Mouse (Mus musculus) neural tube, embryonic 15.5 days (tissue): Measurements from ENCODE around the gene Pctp. TPM values are rescaled to one million over a fixed set of nuclear protein-coding genes. Genes with fewer than 3 reads are reported as not detected.

ENCODE experiments used
- ATAC-seq: fragments of 200-750 bp; cut with Nextera tagmentation; 2 replicates; pipeline ENCODE4 v1.8.0; 2017; ENCODE audit warnings: mild to moderate bottlenecking, moderate TSS enrichment, moderate library complexity; ENCODE audit not compliant: low FRiP score
- H3K27ac ChIP-seq: fragments of 300-500 bp; sonication (generic); replicated peaks from 2 replicates; pipeline ENCODE4 v1.5.1; 2015; ENCODE audit warnings: mild to moderate bottlenecking, inconsistent platforms
- H3K27me3 ChIP-seq: fragments of 300-500 bp; sonication (generic); replicated peaks from 2 replicates; pipeline ENCODE4 v1.6.1; 2015; ENCODE audit warnings: inconsistent platforms
- H3K36me3 ChIP-seq: fragments of 300-500 bp; sonication (generic); 2 replicates; pipeline ENCODE4 v1.6.1; 2015; ENCODE audit warnings: inconsistent platforms
- H3K4me1 ChIP-seq: fragments of 300-500 bp; sonication (generic); 2 replicates; pipeline ENCODE4 v1.6.1; 2015; ENCODE audit warnings: inconsistent platforms
- H3K4me2 ChIP-seq: fragments of 300-500 bp; sonication (generic); 2 replicates; pipeline ENCODE4 v1.6.1; 2015; ENCODE audit warnings: inconsistent platforms, mild to moderate bottlenecking, moderate library complexity
- H3K4me3 ChIP-seq: fragments of 300-500 bp; sonication (generic); replicated peaks from 2 replicates; pipeline ENCODE4 v1.5.1; 2015; ENCODE audit warnings: mild to moderate bottlenecking, inconsistent platforms
- H3K9ac ChIP-seq: fragments of 300-500 bp; sonication (generic); replicated peaks from 2 replicates; pipeline ENCODE4 v1.6.1; 2015; ENCODE audit warnings: mild to moderate bottlenecking, inconsistent platforms
- H3K9me3 ChIP-seq: fragments of 300-500 bp; sonication (generic); replicated peaks from 2 replicates; pipeline ENCODE4 v1.6.1; 2016; ENCODE audit warnings: inconsistent platforms
- WGBS: fragments of 180-500 bp; shearing (Covaris S2); methylation state at CpG from one replicate; pipeline ENCODE4 v1.1.7; 2015; ENCODE audit warnings: mixed read lengths; 5-methylcytosine and 5-hydroxymethylcytosine counted together
- polyA plus RNA-seq: library from polyadenylated mRNA; unstranded; fragments of >200 nt; fragmentation: Nextera tagmentation; extraction: Ambion mirVana; gene quantifications from 2 replicates; pipeline ENCODE4 v1.2.1, GENCODE M21; 2015

The Pctp gene
- polyA plus RNA-seq, 1 experiment from 2014 or later = 1.7 TPM

DNA sequence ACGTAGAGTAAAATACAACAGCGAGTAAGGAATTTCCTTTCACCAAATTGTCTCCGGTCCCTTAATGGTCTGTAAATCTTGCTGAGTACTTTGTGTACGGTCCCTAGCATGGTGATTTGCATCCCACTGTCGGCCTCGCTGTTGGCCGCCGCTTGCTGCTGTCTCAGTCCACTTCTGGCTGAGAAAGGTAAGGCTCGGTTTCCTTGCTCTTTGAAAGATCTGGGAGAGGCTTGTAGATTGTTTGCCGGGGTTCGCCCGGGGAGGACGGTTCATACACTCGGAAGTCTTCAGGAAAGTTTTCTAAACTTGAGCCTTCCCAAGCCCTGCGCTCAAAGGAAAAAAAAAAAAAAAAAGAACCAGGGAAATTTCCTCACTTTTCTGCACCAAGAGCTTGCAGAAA lies 27.9 kb upstream of the Pctp start:
- Histone ChIP-seq H3K4me2 (peak overlapping the region; percentile 54), H3K4me1 (peaks cover 31% of the 10 kb centered on the region), H3K36me3 (no peaks in the 10 kb centered on the region), H3K4me3 (peak overlapping the region; percentile 39), H3K9ac (peak overlapping the region; percentile 40; the same call in 1 of the 2 replicates), H3K27me3 (peaks cover 17% of the 10 kb centered on the region), H3K9me3 (no peaks in the 10 kb centered on the region), H3K27ac (no peak overlapping the region; the same call in 1 of the 2 replicates)
- ATAC-seq = no peak; the same call in 1 of the 2 replicates
- under 1% methylated on average over 15 of the region's 15 CpGs for WGBS

DNA sequence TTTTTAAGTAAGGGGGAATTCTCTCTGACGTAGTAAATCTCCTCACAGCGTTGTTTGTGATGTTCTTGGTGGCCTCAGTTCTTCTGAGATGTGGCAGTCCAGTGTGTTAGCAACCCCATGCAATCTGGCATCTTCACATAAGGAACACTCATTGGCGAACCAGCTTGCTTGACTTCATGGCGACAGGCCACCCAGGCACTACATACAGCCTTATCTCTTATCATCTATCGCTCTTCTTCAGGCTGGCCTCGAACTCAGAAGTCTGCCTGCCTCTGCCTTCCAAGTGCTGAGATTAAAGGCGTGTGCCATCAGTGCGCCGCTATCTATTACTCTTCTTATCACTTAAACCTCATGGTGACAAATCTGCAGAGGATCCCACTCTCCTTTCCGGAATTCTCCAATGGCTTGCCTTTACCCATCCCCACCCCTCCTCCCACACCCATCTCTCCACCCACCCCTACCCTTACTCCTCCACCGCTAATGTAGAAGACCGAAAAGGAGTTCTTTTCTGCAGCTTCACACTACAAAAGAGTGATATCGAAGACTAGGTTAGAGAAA lies 27.2 kb upstream of the Pctp start, which contains the start of gene Tmem100:
Gene Tmem100, plus strand, starts transcription at position 508 of the 558 bp plus-strand sequence.
- H3K4me3 ChIP-seq = peak within 1 kb of the TSS; percentile 39
- peak within 1 kb of the TSS; percentile 54 for H3K4me2 ChIP-seq
- no peaks in the 10 kb centered on the region for H3K36me3 ChIP-seq
- peaks cover 17% of the 10 kb centered on the region for H3K27me3 ChIP-seq
- H3K27ac ChIP-seq = no peak within 1 kb of the TSS; the same call in 1 of the 2 replicates
- WGBS = 49% methylated on average over 13 of the region's 13 CpGs
- H3K9ac ChIP-seq = peak within 1 kb of the TSS; percentile 40; the same call in 1 of the 2 replicates
- H3K9me3 ChIP-seq = no peaks in the 10 kb centered on the region
- H3K4me1 ChIP-seq = peaks cover 31% of the 10 kb centered on the region
- ATAC-seq = no peak

DNA sequence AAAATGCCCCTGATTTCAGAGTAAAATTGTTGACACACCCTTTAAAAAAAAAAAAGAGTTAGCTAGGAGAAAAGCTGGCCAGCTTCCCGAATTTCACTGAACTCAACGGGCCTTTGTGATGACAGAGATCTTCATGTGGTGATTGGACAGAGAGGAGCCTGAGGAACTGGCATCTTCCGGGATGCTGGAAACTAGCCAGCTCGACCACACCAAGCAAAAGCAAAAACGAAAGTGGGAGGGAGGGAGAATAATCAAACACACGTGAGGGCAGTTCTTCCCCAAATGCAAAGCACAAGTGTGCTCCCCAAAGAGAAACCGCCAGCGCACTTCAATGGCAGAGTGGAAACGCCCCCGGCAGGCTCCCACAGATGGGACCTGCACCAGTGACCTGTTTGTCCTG lies 26.7 kb upstream of the Pctp start:
- 36% methylated on average over 10 of the region's 10 CpGs for WGBS
- ATAC-seq = no peak
- no peak overlapping the region for H3K4me3 ChIP-seq
- H3K36me3 ChIP-seq = no peaks in the 10 kb centered on the region
- H3K4me2 ChIP-seq = peak overlapping the region; percentile 54
- H3K9ac ChIP-seq = no peak overlapping the region
- peaks cover 31% of the 10 kb centered on the region for H3K4me1 ChIP-seq
- H3K27me3 ChIP-seq = peaks cover 17% of the 10 kb centered on the region
- no peaks in the 10 kb centered on the region for H3K9me3 ChIP-seq
- no peak overlapping the region for H3K27ac ChIP-seq

DNA sequence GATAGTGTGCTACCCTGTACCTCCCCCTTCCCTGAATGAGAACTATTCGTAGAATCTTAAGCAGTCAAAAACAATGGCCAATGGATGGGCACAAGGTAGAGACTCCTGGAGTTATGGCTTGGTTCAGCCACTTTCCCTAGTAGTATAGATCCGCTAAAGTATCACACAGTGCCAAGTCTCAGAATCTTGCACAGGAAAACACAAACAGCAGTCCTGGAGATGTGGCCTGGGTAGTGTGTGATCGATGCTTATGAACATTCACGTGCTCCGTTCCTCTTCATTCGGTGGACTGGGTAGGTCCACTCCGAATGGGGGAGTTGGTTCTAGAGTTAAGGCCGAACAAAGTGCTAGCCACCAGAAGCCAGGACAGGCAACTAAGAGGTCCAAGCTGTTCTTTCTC lies 26.1 kb upstream of the Pctp start:
- no peak overlapping the region for H3K4me3 ChIP-seq
- no peaks in the 10 kb centered on the region for H3K9me3 ChIP-seq
- no peaks in the 10 kb centered on the region for H3K36me3 ChIP-seq
- H3K27ac ChIP-seq = no peak overlapping the region
- 91% methylated on average over 8 of the region's 8 CpGs for WGBS
- no peak overlapping the region for H3K9ac ChIP-seq
- peaks cover 31% of the 10 kb centered on the region for H3K4me1 ChIP-seq
- no peak for ATAC-seq
- peaks cover 17% of the 10 kb centered on the region for H3K27me3 ChIP-seq
- H3K4me2 ChIP-seq = no peak overlapping the region

DNA sequence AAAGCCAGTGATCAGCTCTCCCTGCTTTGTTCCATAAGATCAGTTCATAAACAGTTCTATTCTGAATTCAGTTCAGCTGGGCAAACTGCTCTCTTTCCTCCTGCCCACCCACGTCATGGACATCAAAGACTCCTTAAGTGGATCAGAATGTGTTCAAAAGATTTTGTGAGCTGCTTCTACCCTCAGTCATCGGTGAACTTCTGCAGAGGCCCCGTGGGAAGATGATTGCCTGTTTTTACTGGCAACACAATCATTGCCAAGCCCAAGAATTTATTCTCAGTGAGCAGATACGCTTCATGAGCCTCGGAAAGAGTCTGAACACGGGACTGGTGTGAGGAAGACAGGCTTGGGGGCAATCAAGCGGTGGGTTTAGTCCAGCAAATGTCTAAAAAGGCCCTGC lies 24.5 kb upstream of the Pctp start:
- H3K27me3 ChIP-seq = peaks cover 15% of the 10 kb centered on the region
- no peak overlapping the region for H3K4me2 ChIP-seq
- no peaks in the 10 kb centered on the region for H3K36me3 ChIP-seq
- no peak overlapping the region for H3K9ac ChIP-seq
- ATAC-seq = no peak
- no peak overlapping the region for H3K27ac ChIP-seq
- H3K4me3 ChIP-seq = no peak overlapping the region
- H3K9me3 ChIP-seq = no peaks in the 10 kb centered on the region
- 50% methylated on average over 7 of the region's 7 CpGs for WGBS
- peaks cover 25% of the 10 kb centered on the region for H3K4me1 ChIP-seq

DNA sequence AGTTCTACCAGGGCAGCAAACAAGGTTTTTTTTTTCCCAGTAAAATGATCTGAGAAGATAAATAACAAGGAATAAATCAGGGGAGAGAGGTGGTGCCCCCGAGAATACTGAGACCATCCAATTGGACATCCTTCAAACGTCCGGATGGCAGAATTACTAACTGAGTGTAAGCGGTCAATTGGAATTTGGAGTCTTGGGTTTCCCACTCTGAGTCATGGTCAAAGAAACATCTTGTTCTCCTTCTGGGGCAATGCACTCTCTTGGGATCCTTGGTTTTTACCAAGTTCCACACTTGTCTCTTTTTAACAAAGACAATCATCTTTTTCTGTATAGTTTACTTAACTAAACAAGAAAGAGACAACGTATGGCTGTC lies 24.1 kb upstream of the Pctp start:
- Histone ChIP-seq H3K9me3 (no peaks in the 10 kb centered on the region), H3K4me3 (no peak overlapping the region), H3K27ac (no peak overlapping the region), H3K4me1 (peaks cover 21% of the 10 kb centered on the region), H3K27me3 (peaks cover 10% of the 10 kb centered on the region), H3K36me3 (no peaks in the 10 kb centered on the region), H3K4me2 (no peak overlapping the region), H3K9ac (no peak overlapping the region)
- WGBS = 76% methylated on average over 5 of the region's 5 CpGs
- ATAC-seq = no peak

DNA sequence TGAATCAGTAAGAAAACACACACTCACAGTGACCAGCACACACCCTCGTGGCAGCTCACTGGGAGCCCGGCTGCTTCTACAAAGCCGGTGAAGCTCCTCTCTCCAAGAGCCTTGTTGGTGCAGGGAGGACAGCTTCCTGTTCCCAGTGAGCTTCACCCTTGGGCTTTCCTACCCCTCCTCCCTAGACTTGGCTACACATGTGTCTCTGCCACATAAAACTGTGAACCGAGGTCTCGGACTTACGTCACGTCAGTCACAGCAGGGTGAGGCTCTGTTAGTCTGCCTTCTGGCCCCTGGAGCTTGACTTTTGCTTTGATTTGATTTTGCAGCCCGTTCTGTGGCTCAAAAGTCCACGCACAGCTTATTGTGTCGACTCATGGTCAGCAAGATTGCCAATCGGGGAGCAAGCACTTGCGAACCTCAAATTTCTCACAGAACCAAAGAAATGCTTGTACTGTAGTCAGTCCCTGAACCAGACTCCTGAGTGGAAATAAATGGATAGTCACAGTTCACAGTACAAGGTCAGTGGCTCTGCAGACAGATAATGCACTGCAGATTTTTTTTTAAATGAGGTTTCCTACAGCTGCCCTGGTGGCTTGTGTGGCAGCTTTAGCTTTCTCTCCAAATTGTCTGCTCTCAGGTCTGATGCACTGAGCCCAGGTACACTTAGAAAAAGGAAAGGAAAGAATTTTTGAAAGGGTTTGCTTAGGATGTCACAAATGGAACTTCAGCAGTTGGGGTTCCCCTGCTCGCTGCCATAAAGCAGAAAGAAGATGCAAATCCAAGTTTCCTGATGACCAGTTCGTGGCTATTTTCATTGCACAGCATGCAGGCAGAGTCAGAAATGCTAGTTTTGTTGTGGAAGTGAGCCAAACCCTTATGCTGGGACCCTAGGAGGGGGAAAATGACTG lies 23.5 kb upstream of the Pctp start:
- WGBS = 64% methylated on average over 14 of the region's 14 CpGs
- Histone ChIP-seq H3K4me2 (no peak overlapping the region), H3K36me3 (no peaks in the 10 kb centered on the region), H3K9ac (no peak overlapping the region), H3K27me3 (peaks cover 4% of the 10 kb centered on the region), H3K4me1 (peaks cover 20% of the 10 kb centered on the region), H3K27ac (no peak overlapping the region), H3K4me3 (no peak overlapping the region), H3K9me3 (no peaks in the 10 kb centered on the region)
- no peak for ATAC-seq

DNA sequence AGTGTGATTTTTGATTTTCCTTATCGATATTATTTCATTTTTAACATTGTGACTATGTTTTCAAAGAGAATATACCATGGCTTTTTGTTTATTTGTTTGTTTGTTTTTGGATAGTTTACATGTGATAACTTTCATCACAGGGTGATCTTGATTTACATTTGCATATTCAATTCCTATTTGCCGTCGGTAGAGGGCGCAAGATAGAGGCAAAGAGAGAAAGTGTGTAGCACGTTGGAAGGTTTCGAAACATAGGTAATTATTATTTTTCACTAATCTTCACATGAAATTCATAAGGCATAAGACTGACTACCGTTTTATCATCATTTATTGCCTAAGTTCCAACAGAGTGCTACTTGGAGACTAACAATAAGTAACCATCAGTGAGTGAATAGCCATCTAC lies 16.5 kb upstream of the Pctp start:
- H3K36me3 ChIP-seq = no peaks in the 10 kb centered on the region
- no peak for ATAC-seq
- H3K27me3 ChIP-seq = no peaks in the 10 kb centered on the region
- H3K9me3 ChIP-seq = no peaks in the 10 kb centered on the region
- no peak overlapping the region for H3K4me3 ChIP-seq
- H3K27ac ChIP-seq = no peak overlapping the region
- H3K9ac ChIP-seq = no peak overlapping the region
- no peaks in the 10 kb centered on the region for H3K4me1 ChIP-seq
- H3K4me2 ChIP-seq = peak overlapping the region; percentile 31
- WGBS = 18% methylated on average over 7 of the region's 7 CpGs

DNA sequence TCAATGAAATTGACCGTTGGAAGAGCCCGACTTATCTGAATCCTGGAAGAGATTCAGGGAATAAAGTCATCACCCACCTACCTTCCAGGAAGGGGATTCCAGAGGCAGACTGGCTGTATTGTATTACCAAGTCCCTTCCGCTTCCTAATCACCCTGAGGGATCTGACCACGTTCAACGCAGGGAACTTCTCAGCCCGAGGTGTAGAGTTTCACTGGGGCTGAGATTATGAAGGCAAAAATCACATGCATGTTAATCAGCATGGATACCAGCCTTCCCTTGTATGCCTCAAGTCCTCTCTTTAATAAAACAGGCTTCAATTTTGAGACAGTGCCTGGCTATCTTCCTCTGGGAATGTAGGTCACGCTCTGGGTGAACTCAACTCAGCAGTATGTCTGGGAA lies 12.6 kb upstream of the Pctp start:
- no peak overlapping the region for H3K4me3 ChIP-seq
- ATAC-seq = no peak
- no peak overlapping the region for H3K9ac ChIP-seq
- no peaks in the 10 kb centered on the region for H3K36me3 ChIP-seq
- H3K4me1 ChIP-seq = no peaks in the 10 kb centered on the region
- no peak overlapping the region for H3K4me2 ChIP-seq
- H3K27me3 ChIP-seq = no peaks in the 10 kb centered on the region
- H3K27ac ChIP-seq = no peak overlapping the region
- no peaks in the 10 kb centered on the region for H3K9me3 ChIP-seq
- 83% methylated on average over 7 of the region's 7 CpGs for WGBS

DNA sequence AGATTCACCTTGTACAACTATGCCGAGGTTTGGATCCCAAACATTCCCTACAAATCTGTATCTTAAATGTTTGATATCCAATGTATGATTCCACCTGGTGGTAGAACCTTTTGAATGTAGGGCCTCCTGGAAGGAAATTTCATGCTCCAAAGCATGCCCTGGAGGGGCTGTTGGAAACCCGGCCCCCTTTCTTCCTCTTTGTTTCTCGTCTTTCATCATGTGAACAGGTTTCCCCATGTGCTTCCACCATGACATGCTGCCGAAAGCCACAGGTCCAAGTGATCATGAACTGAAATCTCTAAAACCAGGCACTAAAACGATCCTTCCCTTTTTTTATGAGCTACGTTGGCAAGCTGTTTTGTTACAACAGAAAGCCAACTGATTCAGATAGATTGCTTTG lies 11.0 kb upstream of the Pctp start:
- H3K27ac ChIP-seq = no peak overlapping the region
- no peaks in the 10 kb centered on the region for H3K4me1 ChIP-seq
- WGBS = 86% methylated on average over 6 of the region's 6 CpGs
- no peak overlapping the region for H3K4me2 ChIP-seq
- no peaks in the 10 kb centered on the region for H3K9me3 ChIP-seq
- H3K4me3 ChIP-seq = no peak overlapping the region
- H3K27me3 ChIP-seq = 0 out of 2 replicates have a peak, but pooled peaks cover 3% of the 10 kb centered on the region
- no peaks in the 10 kb centered on the region for H3K36me3 ChIP-seq
- ATAC-seq = no peak
- no peak overlapping the region for H3K9ac ChIP-seq

DNA sequence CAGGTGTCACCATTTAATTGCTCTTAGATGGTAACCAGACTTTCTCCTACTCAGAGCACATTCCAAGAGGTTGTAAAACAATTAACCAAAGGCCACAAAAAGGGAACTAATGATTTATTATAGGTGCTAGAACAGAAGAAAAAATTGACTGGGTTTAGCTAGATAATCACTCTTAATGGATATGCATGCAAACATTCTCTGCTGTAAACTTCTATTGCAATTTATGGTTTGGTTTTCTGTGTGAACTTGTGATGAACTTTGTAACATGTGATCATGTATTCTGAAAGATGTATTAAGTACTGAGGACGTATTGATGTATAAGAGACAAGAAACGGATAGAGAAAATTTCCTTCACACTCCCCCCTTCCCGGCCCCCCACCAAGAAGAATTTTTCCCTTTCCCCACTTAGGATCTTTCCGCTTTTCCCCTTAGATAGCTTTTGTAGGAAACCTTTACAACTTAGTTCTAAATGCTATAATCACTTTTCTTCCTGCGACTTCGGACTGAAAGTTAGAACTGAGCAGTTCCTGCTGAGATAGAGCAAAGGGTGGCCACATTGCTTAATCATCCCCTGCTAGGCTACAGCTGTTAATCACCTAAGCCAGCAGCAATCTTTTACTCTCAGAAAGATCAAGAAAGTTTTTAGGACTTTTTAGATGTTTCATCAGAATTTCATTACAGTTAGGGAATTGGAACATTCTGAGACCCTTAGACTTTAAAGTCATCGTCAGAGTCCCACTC lies 5.3 kb upstream of the Pctp start:
- Histone ChIP-seq H3K27ac (no peak overlapping the region), H3K9me3 (no peaks in the 10 kb centered on the region), H3K4me3 (no peak overlapping the region), H3K9ac (no peak overlapping the region), H3K4me2 (no peak overlapping the region), H3K27me3 (0 out of 2 replicates have a peak, but pooled peaks cover 3% of the 10 kb centered on the region), H3K4me1 (peaks cover under 1% of the 10 kb centered on the region; the same call in 1 of the 2 replicates), H3K36me3 (no peaks in the 10 kb centered on the region)
- ATAC-seq = no peak
- 21% methylated on average over 7 of the region's 7 CpGs for WGBS
